Mouse (Mus musculus) heart, embryonic 13.5 days (tissue): ENCODE data around the gene Apba1. TPM values are rescaled to one million over a fixed set of nuclear protein-coding genes. Genes with fewer than 3 reads are reported as not detected.

ENCODE experiments used
- ATAC-seq: fragments of 200-750 bp; cut with Nextera tagmentation; 2 replicates; pipeline ENCODE4 v1.8.0; 2017; ENCODE audit warnings: moderate TSS enrichment; ENCODE audit not compliant: insufficient number of reproducible peaks, low FRiP score, low TSS enrichment; ENCODE audit errors: extremely low read depth
- H3K27ac ChIP-seq: fragments of 300-500 bp; sonication (generic); replicated peaks from 2 replicates; pipeline ENCODE4 v1.5.1; 2015; ENCODE audit warnings: moderate library complexity, mild to moderate bottlenecking, inconsistent platforms
- H3K27me3 ChIP-seq: fragments of 300-500 bp; sonication (generic); replicated peaks from 2 replicates; pipeline ENCODE4 v1.6.1; 2015; ENCODE audit warnings: mild to moderate bottlenecking, inconsistent platforms
- H3K36me3 ChIP-seq: fragments of 300-500 bp; sonication (generic); 2 replicates; pipeline ENCODE4 v1.6.1; 2015; ENCODE audit warnings: mild to moderate bottlenecking, inconsistent platforms
- H3K4me1 ChIP-seq: fragments of 300-500 bp; sonication (generic); 2 replicates; pipeline ENCODE4 v1.6.1; 2015; ENCODE audit warnings: inconsistent platforms
- H3K4me2 ChIP-seq: fragments of 300-500 bp; sonication (generic); 2 replicates; pipeline ENCODE4 v1.6.1; 2015; ENCODE audit warnings: inconsistent platforms, mild to moderate bottlenecking, moderate library complexity
- H3K4me3 ChIP-seq: fragments of 300-500 bp; sonication (generic); 2 replicates; pipeline ENCODE4 v1.5.1; 2015; ENCODE audit warnings: moderate library complexity, mild to moderate bottlenecking, inconsistent platforms
- H3K9ac ChIP-seq: fragments of 300-500 bp; sonication (generic); 2 replicates; pipeline ENCODE4 v1.6.1; 2015; ENCODE audit warnings: inconsistent platforms, mild to moderate bottlenecking, moderate library complexity
- H3K9me3 ChIP-seq: fragments of 300-500 bp; sonication (generic); 2 replicates; pipeline ENCODE4 v1.6.1; 2016; ENCODE audit warnings: inconsistent platforms
- WGBS: fragments of 180-500 bp; shearing (Covaris S2); methylation state at CpG from one replicate; pipeline ENCODE4 v1.1.7; 2015; ENCODE audit warnings: mixed read lengths; 5-methylcytosine and 5-hydroxymethylcytosine counted together
- polyA plus RNA-seq: library from polyadenylated mRNA; unstranded; fragments of >200 nt; fragmentation: Nextera tagmentation; extraction: Ambion mirVana; gene quantifications from 2 replicates; pipeline ENCODE4 v1.2.1, GENCODE M21; 2015

Gene Apba1
- polyA plus RNA-seq, 1 experiment from 2014 or later, result 0.33 TPM

- 75% methylated on average over 3 of the region's 3 CpGs for WGBS
- no peak for ATAC-seq
These were observed 76.0 kb downstream of the Apba1 start for GRCm38 (mm10) chr19:23834721-23835120.

GRCm38 (mm10) chr19:23855832-23856231 lies 97.1 kb downstream of the Apba1 start:
- no peak for ATAC-seq
- Histone ChIP-seq H3K9ac (no peak overlapping the region), H3K9me3 (peaks cover 3% of the 10 kb centered on the region; the same call in 1 of the 2 replicates), H3K27me3 (no peaks in the 10 kb centered on the region), H3K36me3 (no peaks in the 10 kb centered on the region), H3K4me3 (no peak overlapping the region), H3K4me2 (no peak overlapping the region), H3K4me1 (peaks cover 5% of the 10 kb centered on the region; the same call in 1 of the 2 replicates), H3K27ac (no peak overlapping the region)
- WGBS, result 66% methylated on average over 7 of the region's 7 CpGs

More at GRCm38 (mm10) chr19:23834721-23835120, 76.0 kb downstream of the Apba1 start:
- Histone ChIP-seq H3K4me1 (peaks cover 20% of the 10 kb centered on the region), H3K27me3 (no peaks in the 10 kb centered on the region), H3K27ac (no peak overlapping the region), H3K9me3 (no peaks in the 10 kb centered on the region), H3K36me3 (no peaks in the 10 kb centered on the region), H3K4me2 (no peak overlapping the region), H3K4me3 (no peak overlapping the region), H3K9ac (no peak overlapping the region)

DNA sequence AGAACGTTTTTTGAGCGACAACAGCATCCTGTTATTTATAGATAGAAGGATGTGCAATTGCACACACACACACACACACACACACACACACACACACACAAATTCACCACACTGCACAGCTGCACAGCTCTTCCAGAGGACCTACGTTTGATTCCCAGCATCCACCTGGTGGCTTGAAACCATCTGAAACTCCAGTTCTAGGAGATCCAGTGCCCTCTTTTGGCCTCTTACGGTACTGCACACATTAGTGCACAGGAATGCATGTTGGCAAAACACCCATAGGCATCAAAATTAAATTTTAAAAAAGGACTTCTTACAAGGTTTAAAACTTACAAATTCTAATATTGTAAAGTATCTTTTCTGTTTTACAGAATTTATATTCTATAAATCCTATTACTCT lies 99.4 kb downstream of the Apba1 start:
- no peaks in the 10 kb centered on the region for H3K36me3 ChIP-seq
- H3K27ac ChIP-seq, result no peak overlapping the region
- WGBS, result 94% methylated on average over 4 of the region's 4 CpGs
- peaks cover 3% of the 10 kb centered on the region; the same call in 1 of the 2 replicates for H3K9me3 ChIP-seq
- ATAC-seq, result no peak
- no peak overlapping the region for H3K4me2 ChIP-seq
- H3K27me3 ChIP-seq, result no peaks in the 10 kb centered on the region
- no peak overlapping the region for H3K4me3 ChIP-seq
- no peak overlapping the region for H3K9ac ChIP-seq
- H3K4me1 ChIP-seq, result peaks cover 8% of the 10 kb centered on the region

- Histone ChIP-seq H3K4me2 (no peak overlapping the region), H3K4me3 (no peak overlapping the region), H3K4me1 (peaks cover 12% of the 10 kb centered on the region), H3K27ac (no peak overlapping the region), H3K36me3 (no peaks in the 10 kb centered on the region), H3K9ac (no peak overlapping the region), H3K9me3 (peaks cover 3% of the 10 kb centered on the region; the same call in 1 of the 2 replicates), H3K27me3 (no peaks in the 10 kb centered on the region)
- ATAC-seq, result no peak
- WGBS, result 89% methylated on average over 9 of the region's 9 CpGs
These were observed 100.1 kb downstream of the Apba1 start for GRCm38 (mm10) chr19:23858781-23859180.

DNA sequence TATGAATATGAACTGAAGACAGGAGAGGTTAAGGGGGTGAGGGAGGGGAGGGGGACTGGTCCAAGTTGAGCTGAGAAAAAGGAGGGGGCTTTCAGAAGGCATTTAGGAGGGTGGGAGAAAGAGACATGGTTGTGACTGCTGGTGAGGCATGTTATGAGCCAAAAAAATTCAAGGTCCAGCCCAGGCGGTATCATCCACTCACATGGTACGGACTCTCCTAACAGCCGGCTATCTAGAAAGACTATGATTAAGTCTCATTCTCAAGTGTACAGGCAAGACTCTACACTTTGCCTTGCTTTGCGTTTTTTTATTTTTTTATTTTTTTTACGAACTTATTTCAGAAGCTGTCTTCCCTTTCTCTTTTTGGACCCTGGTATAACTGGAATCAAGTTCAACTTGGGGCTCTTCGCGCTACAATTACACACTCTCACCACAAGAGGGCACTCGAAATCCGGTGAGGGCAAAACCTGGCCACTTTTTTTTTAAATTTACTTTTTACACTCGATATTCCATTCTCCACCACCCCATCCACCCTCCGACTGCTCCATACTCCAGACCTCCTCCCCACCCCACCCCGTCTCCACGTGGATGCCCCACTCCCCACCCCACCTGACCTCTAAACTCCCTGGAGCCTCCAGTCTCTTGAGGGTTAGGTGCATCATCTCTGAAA lies 101.6 kb downstream of the Apba1 start:
- 26% methylated on average over 13 of the region's 13 CpGs for whole genome bisulfite sequencing
- no peak for ATAC-seq

DNA sequence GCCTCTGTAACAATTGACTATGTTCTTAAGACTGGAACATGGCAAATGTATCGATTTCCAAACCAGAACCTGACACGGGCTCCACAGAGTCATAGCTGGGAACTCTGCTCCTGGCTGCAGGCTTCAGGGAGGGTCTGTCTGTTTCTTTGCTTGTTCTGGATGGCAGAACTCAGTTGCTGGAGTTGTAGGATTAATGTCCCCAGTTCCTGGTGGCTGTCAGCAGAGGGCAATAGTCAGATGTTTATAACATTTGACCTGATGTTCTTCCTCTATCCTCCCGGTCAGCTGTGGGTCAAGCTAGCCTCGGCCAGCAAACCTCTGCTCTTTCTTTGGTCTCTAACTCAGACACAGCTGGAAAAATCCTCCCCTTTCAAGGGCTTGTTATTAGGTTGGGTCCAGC lies 104.0 kb downstream of the Apba1 start:
- no peak overlapping the region for H3K4me2 ChIP-seq
- H3K36me3 ChIP-seq, result no peaks in the 10 kb centered on the region
- WGBS, result 35% methylated on average over 4 of the region's 4 CpGs

More for the DNA sequence above, 101.6 kb downstream of the Apba1 start:
- no peak overlapping the region for H3K4me2 ChIP-seq
- no peaks in the 10 kb centered on the region for H3K27me3 ChIP-seq
- H3K4me3 ChIP-seq, result no peak overlapping the region
- H3K9me3 ChIP-seq, result peaks cover 3% of the 10 kb centered on the region; the same call in 1 of the 2 replicates
- H3K27ac ChIP-seq, result no peak overlapping the region
- H3K9ac ChIP-seq, result no peak overlapping the region
- peaks cover 12% of the 10 kb centered on the region for H3K4me1 ChIP-seq
- H3K36me3 ChIP-seq, result no peaks in the 10 kb centered on the region

DNA sequence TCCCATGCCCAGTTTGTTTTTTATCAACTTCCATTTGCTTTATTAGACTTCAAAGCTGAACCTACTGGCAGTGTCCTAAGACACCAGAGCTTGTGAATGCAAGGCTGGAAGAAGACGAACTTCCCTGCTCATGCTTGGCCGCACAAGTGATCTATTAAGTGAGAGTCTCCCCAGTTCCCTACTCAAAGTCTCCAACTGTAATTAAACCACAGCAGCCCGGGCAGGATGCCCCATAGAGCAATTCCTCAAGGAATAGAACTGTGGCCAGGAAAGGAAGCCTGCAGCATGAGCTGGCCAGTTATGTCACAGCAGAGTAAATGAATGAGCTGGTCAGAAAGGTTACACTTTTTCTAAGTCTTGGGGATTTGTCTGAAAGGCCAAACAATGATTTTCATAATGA lies 105.3 kb downstream of the Apba1 start:
- 56% methylated on average over 3 of the region's 3 CpGs for WGBS
- Histone ChIP-seq H3K27ac (no peak overlapping the region), H3K27me3 (no peaks in the 10 kb centered on the region), H3K9me3 (no peaks in the 10 kb centered on the region), H3K4me2 (no peak overlapping the region), H3K9ac (no peak overlapping the region), H3K4me3 (no peak overlapping the region), H3K36me3 (no peaks in the 10 kb centered on the region), H3K4me1 (peaks cover 13% of the 10 kb centered on the region)
- ATAC-seq, result no peak

More for the DNA sequence above, 104.0 kb downstream of the Apba1 start:
- H3K9ac ChIP-seq, result no peak overlapping the region
- H3K4me1 ChIP-seq, result peaks cover 13% of the 10 kb centered on the region
- peaks cover 3% of the 10 kb centered on the region; the same call in 1 of the 2 replicates for H3K9me3 ChIP-seq
- no peaks in the 10 kb centered on the region for H3K27me3 ChIP-seq
- no peak for ATAC-seq
- H3K4me3 ChIP-seq, result no peak overlapping the region
- no peak overlapping the region for H3K27ac ChIP-seq

- ATAC-seq, result no peak
- 81% methylated on average over 9 of the region's 9 CpGs for WGBS
- H3K9me3 ChIP-seq, result no peaks in the 10 kb centered on the region
These were observed 107.4 kb downstream of the Apba1 start for GRCm38 (mm10) chr19:23866045-23866444.

DNA sequence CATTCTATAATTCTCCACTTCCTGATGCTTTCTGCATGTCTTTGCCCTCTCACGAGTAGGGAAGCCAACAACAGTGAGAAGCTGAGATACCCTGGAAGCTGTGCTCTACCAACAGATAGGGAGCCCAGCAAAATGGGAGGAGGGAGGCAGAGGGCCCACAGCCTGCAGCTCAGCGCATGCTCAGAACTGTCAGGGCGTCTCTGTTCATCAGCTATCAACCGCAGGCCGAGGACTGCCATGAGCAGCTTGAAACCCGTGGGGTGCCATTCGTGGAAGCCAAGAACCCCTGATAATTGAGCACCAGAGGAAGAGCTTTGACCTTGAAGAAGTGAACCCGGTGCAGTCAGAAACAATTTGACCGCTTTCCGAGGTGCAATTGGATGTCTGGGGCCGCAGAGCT lies 108.4 kb downstream of the Apba1 start:
- no peaks in the 10 kb centered on the region for H3K9me3 ChIP-seq
- no peaks in the 10 kb centered on the region for H3K36me3 ChIP-seq
- no peak overlapping the region for H3K4me2 ChIP-seq
- no peak overlapping the region for H3K27ac ChIP-seq
- WGBS, result 60% methylated on average over 11 of the region's 11 CpGs
- H3K27me3 ChIP-seq, result no peaks in the 10 kb centered on the region
- no peak overlapping the region for H3K4me3 ChIP-seq
- H3K4me1 ChIP-seq, result peaks cover 13% of the 10 kb centered on the region
- H3K9ac ChIP-seq, result no peak overlapping the region
- ATAC-seq, result no peak

More at GRCm38 (mm10) chr19:23866045-23866444, 107.4 kb downstream of the Apba1 start:
- Histone ChIP-seq H3K4me3 (no peak overlapping the region), H3K27ac (no peak overlapping the region), H3K4me2 (no peak overlapping the region), H3K27me3 (no peaks in the 10 kb centered on the region), H3K4me1 (peaks cover 13% of the 10 kb centered on the region), H3K36me3 (no peaks in the 10 kb centered on the region), H3K9ac (no peak overlapping the region)

DNA sequence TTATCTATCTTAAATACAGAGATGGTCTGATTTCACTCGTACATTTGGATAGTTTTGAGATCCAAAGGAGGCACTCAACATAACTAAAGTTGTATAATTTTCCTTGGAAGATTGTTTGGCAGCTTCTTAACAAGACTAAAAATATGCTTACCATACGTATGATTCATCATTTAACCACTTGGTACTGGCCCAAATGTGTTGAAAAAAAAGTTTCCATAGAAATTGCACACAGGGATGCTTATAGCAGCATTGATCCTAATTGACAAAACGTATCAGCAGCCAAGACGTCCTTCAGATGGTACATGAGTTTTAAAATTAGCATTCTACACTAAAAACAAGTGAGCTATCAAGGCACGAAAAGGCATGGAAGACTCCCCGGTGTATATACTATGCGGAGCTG lies 108.9 kb downstream of the Apba1 start:
- 79% methylated on average over 7 of the region's 7 CpGs for whole genome bisulfite sequencing
- Histone ChIP-seq H3K9me3 (no peaks in the 10 kb centered on the region), H3K36me3 (no peaks in the 10 kb centered on the region), H3K4me3 (no peak overlapping the region), H3K27ac (no peak overlapping the region), H3K4me2 (no peak overlapping the region), H3K9ac (no peak overlapping the region), H3K4me1 (peaks cover 13% of the 10 kb centered on the region), H3K27me3 (no peaks in the 10 kb centered on the region)
- ATAC-seq, result no peak

- no peak overlapping the region for H3K9ac ChIP-seq
- H3K4me2 ChIP-seq, result no peak overlapping the region
- no peaks in the 10 kb centered on the region for H3K9me3 ChIP-seq
- H3K4me3 ChIP-seq, result no peak overlapping the region
- H3K27ac ChIP-seq, result no peak overlapping the region
- 67% methylated on average over 6 of the region's 6 CpGs for WGBS
- no peak for ATAC-seq
- H3K4me1 ChIP-seq, result no peaks in the 10 kb centered on the region
- no peaks in the 10 kb centered on the region for H3K36me3 ChIP-seq
- H3K27me3 ChIP-seq, result no peaks in the 10 kb centered on the region
These were observed 115.8 kb downstream of the Apba1 start for GRCm38 (mm10) chr19:23874502-23874901.

DNA sequence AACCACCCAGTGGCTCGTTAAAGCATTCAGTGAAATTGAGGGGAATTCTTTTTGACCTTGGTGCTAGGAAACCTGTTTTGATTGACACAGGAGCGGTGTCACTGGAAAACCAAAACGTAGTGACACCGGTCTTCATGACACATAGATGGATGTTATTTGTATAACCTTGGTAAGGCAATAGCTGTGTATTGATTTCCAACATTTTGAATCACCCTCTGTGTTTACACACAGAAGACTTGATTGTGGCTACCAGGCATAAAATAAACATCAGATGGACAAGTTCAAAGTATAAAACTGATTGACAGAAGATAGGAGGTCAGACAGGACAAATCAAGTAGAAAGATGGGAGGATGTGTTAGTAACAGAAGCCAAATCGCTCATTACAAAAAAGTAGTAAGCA lies 117.1 kb downstream of the Apba1 start:
- Histone ChIP-seq H3K4me1 (no peaks in the 10 kb centered on the region), H3K9ac (no peak overlapping the region), H3K27ac (no peak overlapping the region), H3K36me3 (no peaks in the 10 kb centered on the region), H3K4me2 (no peak overlapping the region), H3K9me3 (no peaks in the 10 kb centered on the region), H3K27me3 (no peaks in the 10 kb centered on the region), H3K4me3 (no peak overlapping the region)
- ATAC-seq, result no peak
- WGBS, result 76% methylated on average over 5 of the region's 5 CpGs
